Mouse (Mus musculus) C2C12 (cell line): Measurements from ENCODE around the gene Ntn1.

ENCODE experiments used
- CEBPB ChIP-seq: IDR thresholded peaks from one replicate; pipeline ENCODE4 v1.6.1; 2011; ENCODE audit warnings: low read depth, mild to moderate bottlenecking, control low read depth, moderate library complexity
- CTCF ChIP-seq: IDR thresholded peaks from one replicate; pipeline ENCODE4 v1.5.1; 2011; ENCODE audit not compliant: control insufficient read depth, insufficient read depth, insufficient read length
- FOSL1 ChIP-seq: IDR thresholded peaks from one replicate; pipeline ENCODE4 v1.8.0; 2011; ENCODE audit warnings: mild to moderate bottlenecking, low read length; ENCODE audit not compliant: poor library complexity, insufficient read depth, severe bottlenecking
- MAX ChIP-seq: IDR thresholded peaks from one replicate; pipeline ENCODE4 v1.6.1; 2011; ENCODE audit warnings: mild to moderate bottlenecking, control low read depth
- MYOD1 ChIP-seq: IDR thresholded peaks from one replicate; pipeline ENCODE4 v1.6.1; 2011; ENCODE audit warnings: low read depth; ENCODE audit not compliant: control insufficient read depth, insufficient read length
- MYOG ChIP-seq: IDR thresholded peaks from one replicate; pipeline ENCODE4 v1.6.1; 2011; ENCODE audit not compliant: control insufficient read depth, insufficient read length; ENCODE audit errors: extremely low read depth
- USF1 ChIP-seq: IDR thresholded peaks from one replicate; pipeline ENCODE4 v1.6.1; 2011; ENCODE audit warnings: low read depth, mild to moderate bottlenecking, control low read depth, moderate library complexity

DNA sequence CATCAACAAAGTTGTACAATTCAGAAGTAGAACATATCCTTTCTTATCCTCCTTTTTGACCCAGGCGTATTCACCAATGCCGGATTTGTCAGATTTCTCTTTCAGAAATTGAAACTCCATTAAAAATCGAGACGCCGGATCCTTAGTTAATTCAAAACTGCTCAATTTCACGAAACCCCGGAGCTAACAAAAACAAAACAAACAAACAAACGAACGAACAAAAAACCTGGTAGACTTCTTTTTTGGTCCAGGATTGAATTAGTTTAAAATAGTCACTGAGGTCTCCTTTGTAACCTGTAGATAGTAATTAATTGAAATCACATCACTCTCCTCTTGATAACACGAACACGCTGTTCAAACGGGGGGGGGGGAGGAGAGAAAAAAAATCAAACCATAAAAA lies 16.5 kb downstream of the Ntn1 start:
- no peak for TF ChIP-seq CTCF
- TF ChIP-seq USF1 = no peak
- no peak for TF ChIP-seq MYOD1
- TF ChIP-seq MAX = no peak
- no peak for TF ChIP-seq CEBPB
- no peak for TF ChIP-seq FOSL1
- TF ChIP-seq MYOG = no peak
